Mouse (Mus musculus) thymus, adult 2 months (tissue): ENCODE measurements at regions not wholly inside any gene's neighbourhood (a gene's known extent, or its start where the extent isn't known, plus 50 kb on each side); places are given as distances from the start of the nearest gene placed in this dataset.

ENCODE experiments used
- CTCF ChIP-seq: fragments of 200-500 bp; IDR thresholded peaks from 2 replicates; pipeline ENCODE4 v1.5.1; 2012; ENCODE audit warnings: mild to moderate bottlenecking, control low read depth, low read length, moderate library complexity, borderline replicate concordance; ENCODE audit not compliant: control insufficient read depth, poor library complexity, insufficient read depth; ENCODE audit errors: extremely low read depth
- POLR2A ChIP-seq: fragments of 200-500 bp; IDR thresholded peaks from 2 replicates; pipeline ENCODE4 v1.6.1; 2012; ENCODE audit warnings: mild to moderate bottlenecking, low read length, control low read depth, moderate library complexity; ENCODE audit not compliant: control insufficient read depth, poor library complexity, insufficient read depth; ENCODE audit errors: extremely low read depth

- TF ChIP-seq CTCF (no peak), POLR2A (no peak)
Measured at GRCm38 (mm10) chr3:121068676-121069075, 102.8 kb downstream of the Rwdd3 start.
